Mouse (Mus musculus): ENCODE measurements around the gene Snrk.

DNA sequence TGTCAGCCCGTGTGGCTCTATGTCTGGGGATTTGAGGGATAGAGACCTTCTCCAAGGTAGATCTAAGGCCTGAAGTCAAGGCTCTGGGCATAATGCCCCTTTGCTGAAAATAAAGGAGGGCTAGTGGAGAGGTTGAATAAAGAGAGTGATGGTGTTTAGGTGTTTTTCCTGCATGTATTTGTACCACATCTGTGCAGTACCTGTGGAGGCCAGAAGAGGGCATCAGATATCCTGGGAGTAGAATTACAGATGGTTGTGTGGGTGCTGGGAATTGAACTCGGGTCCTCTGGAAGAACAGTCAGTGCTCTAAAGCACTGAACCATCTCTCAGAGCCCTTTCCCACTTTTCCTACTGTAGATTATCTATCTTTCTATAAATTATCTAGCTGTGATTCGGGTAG lies 27.7 kb downstream of the Snrk start:
- TF ChIP-seq EP300 (optimal IDR thresholded peaks at IDR 0.05) (no peak), CTCF (IDR thresholded peaks at IDR 0.05; ENCODE audit: low read depth) (peak; percentile 50)

Measured in stomach, postnatal 0 days (tissue).